Mouse (Mus musculus): Measurements from ENCODE around the gene Oxct2b. TPM values are rescaled to one million over a fixed set of nuclear protein-coding genes. Genes with fewer than 3 reads are reported as not detected.

Gene Oxct2b
- polyA plus RNA-seq (2014; fragmentation: Nextera tagmentation; extraction: Ambion mirVana): not detected in 2 replicates

DNA sequence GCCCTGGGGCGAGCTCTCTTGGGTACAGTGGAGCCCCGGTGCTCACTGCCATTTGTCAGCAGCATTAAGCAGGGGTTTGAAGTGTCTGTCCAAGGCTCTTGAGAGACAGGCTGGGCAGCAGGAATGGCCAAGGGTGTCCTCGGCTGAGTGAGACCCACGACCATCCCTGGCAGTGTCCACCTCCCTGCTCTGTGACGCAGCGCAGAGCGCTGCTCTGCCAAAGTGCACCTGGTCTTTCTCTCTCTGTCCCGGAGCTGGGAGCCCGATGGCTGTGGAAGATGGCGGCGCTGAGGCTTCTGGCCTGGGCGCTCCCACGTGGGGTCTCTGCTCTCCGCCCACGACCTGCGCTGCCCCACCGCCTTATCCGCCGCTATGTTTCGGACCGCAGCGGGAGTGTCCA is at the start of gene Oxct2b:
Gene Oxct2b, plus strand, starts transcription at position 256 of the 400 bp plus-strand sequence.
- Histone ChIP-seq H3K9me3 (ENCODE audit: control insufficient read depth, low read length) (no peaks in the 10 kb centered on the region), H3K36me3 (ENCODE audit: control insufficient read depth, insufficient read depth, low read length) (no peaks in the 10 kb centered on the region), H3K9ac (ENCODE audit: low read length) (no peak within 1 kb of the TSS), H3K27ac (replicated peaks in 1 of 2; ENCODE audit: control insufficient read depth in 1 of 2, insufficient read depth in 1 of 2, low read depth in 2 of 2, low read length in 2 of 2) (no peak within 1 kb of the TSS), H3K27me3 (ENCODE audit: control insufficient read depth, insufficient read depth, low read length) (peaks cover 15% of the 10 kb centered on the region), H3K4me1 (ENCODE audit: control insufficient read depth in 2 of 2, insufficient read depth in 2 of 2, low read length in 2 of 2) (peaks cover 0 to 2% of the 10 kb centered on the region in 2 experiments; a peak in 1 of 4 replicates), H3K4me3 (ENCODE audit: control insufficient read depth in 1 of 2, insufficient read depth in 1 of 2, low read depth in 1 of 2, low read length in 2 of 2) (peak within 1 kb of the TSS; percentile 35 to 43), H3K4me2 (ENCODE audit: low read length) (peak within 1 kb of the TSS; percentile 65)
- ATAC-seq (ENCODE audit: insufficient number of reproducible peaks, insufficient read depth, low FRiP score, low read depth): no peak
- WGBS: 6% methylated on average over 22 of the region's 22 CpGs

DNA sequence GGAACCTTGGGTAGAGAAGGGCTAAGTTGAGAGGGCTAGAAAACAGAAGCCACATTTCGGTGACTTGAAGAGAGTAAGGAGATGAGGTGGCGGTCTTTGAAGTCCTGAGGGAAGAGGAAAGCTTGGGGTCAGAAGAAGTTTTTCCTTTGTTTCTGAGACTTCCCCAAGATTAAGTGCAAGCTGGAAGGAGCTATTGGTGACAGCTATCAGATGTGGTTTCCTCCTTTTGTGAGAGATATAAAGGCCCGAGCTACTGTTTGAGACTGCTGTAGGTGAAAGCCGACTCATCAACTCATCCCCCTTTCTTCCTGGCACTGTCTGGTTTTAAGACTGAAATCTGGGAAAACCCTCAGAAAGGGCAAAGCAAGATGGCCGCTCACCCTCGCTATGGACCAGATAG is 47.4 kb upstream of the Oxct2b start:
- no peak overlapping the region for H3K4me2 ChIP-seq (ENCODE audit: low read length)
- no peak overlapping the region for H3K27ac ChIP-seq (replicated peaks in 1 of 2; ENCODE audit: control insufficient read depth in 1 of 2, insufficient read depth in 1 of 2, low read depth in 2 of 2, low read length in 2 of 2)
- H3K4me3 ChIP-seq (ENCODE audit: control insufficient read depth in 1 of 2, insufficient read depth in 1 of 2, low read depth in 1 of 2, low read length in 2 of 2): no peak overlapping the region
- H3K4me1 ChIP-seq (ENCODE audit: control insufficient read depth in 2 of 2, insufficient read depth in 2 of 2, low read length in 2 of 2): no peaks in the 10 kb centered on the region; a peak in 1 of 4 replicates
- H3K9me3 ChIP-seq (ENCODE audit: control insufficient read depth, low read length): no peaks in the 10 kb centered on the region
- no peaks in the 10 kb centered on the region for H3K36me3 ChIP-seq (ENCODE audit: control insufficient read depth, insufficient read depth, low read length)
- peaks cover 15% of the 10 kb centered on the region for H3K27me3 ChIP-seq (ENCODE audit: control insufficient read depth, insufficient read depth, low read length)
- 62% methylated on average over 6 of the region's 6 CpGs for WGBS
- ATAC-seq (ENCODE audit: insufficient number of reproducible peaks, insufficient read depth, low FRiP score, low read depth): no peak
- no peak overlapping the region for H3K9ac ChIP-seq (ENCODE audit: low read length)

DNA sequence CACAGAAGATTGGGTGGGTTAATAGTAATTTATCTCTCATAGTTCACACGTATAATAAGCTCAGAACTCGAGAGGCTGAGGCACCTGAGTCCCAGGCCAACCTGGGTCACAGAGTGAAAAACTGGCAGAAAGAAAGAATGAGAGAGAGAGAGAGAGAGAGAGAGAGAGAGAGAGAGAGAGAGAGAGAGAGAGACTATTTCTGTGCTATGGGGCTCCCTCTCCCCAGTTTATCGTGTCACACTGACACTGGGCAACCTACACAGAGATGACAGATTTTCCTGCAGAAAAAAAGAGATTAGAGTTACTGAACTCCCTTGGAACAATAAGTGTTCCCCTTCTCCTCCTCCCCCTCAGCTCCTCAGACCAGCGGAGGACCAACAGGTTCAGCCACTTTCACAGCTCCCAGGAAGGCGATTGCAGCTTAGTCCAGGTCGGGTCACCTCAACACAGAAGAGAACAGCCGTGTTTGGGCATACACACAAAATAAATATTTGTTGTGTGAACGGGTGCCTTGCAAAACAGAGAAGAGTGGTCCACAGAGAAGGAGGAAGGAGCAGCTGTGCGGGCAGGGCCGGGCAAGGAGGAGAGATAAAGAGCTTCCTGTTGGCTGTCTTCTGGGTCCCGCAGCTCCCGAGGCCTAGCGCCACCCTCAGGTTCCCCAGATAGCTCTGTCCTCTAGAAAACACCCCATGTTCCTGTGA is 44.6 kb upstream of the Oxct2b start:
- H3K9ac ChIP-seq (ENCODE audit: low read length): no peak overlapping the region
- H3K27ac ChIP-seq (replicated peaks in 1 of 2; ENCODE audit: control insufficient read depth in 1 of 2, insufficient read depth in 1 of 2, low read depth in 2 of 2, low read length in 2 of 2): no peak overlapping the region
- H3K4me2 ChIP-seq (ENCODE audit: low read length): peak overlapping the region; percentile 55
- no peak for ATAC-seq (ENCODE audit: insufficient number of reproducible peaks, insufficient read depth, low FRiP score, low read depth)
- peaks cover 23% of the 10 kb centered on the region for H3K27me3 ChIP-seq (ENCODE audit: control insufficient read depth, insufficient read depth, low read length)
- 0 out of 4 replicates have a peak overlapping the region, but pooled peaks of 1 of the 2 experiments have one; percentile 18 for H3K4me3 ChIP-seq (ENCODE audit: control insufficient read depth in 1 of 2, insufficient read depth in 1 of 2, low read depth in 1 of 2, low read length in 2 of 2)
- H3K9me3 ChIP-seq (ENCODE audit: control insufficient read depth, low read length): no peaks in the 10 kb centered on the region
- H3K4me1 ChIP-seq (ENCODE audit: control insufficient read depth in 2 of 2, insufficient read depth in 2 of 2, low read length in 2 of 2): no peaks in the 10 kb centered on the region; a peak in 1 of 4 replicates
- WGBS: 9% methylated on average over 13 of the region's 13 CpGs
- H3K36me3 ChIP-seq (ENCODE audit: control insufficient read depth, insufficient read depth, low read length): no peaks in the 10 kb centered on the region

DNA sequence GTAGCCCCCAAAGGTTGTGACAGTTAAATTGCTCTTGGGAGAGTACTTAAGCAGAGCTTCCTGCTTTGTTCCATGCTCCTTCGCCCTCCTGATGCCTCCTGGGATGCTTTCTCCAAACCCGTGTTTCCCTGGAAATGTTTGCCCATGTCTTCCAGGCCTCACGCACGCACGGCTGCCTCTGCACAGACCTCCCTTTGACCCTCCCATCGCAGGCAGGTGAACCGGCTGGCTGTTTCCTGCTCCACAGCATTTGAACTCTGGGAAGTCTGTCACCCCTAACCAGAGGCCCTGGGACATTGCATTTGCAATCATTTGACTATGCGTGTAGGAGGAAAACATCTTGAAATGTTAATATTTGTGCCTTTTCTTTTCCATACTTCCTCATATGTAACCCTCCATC is 39.1 kb upstream of the Oxct2b start:
- no peaks in the 10 kb centered on the region for H3K36me3 ChIP-seq (ENCODE audit: control insufficient read depth, insufficient read depth, low read length)
- H3K27me3 ChIP-seq (ENCODE audit: control insufficient read depth, insufficient read depth, low read length): peaks cover 27% of the 10 kb centered on the region
- H3K4me1 ChIP-seq (ENCODE audit: control insufficient read depth in 2 of 2, insufficient read depth in 2 of 2, low read length in 2 of 2): no peaks in the 10 kb centered on the region
- no peak overlapping the region for H3K4me3 ChIP-seq (ENCODE audit: control insufficient read depth in 1 of 2, insufficient read depth in 1 of 2, low read depth in 1 of 2, low read length in 2 of 2)
- H3K9ac ChIP-seq (ENCODE audit: low read length): no peak overlapping the region
- ATAC-seq (ENCODE audit: insufficient number of reproducible peaks, insufficient read depth, low FRiP score, low read depth): no peak
- 73% methylated on average over 8 of the region's 8 CpGs for WGBS
- H3K9me3 ChIP-seq (ENCODE audit: control insufficient read depth, low read length): peaks cover 3% of the 10 kb centered on the region; the same call in 1 of the 2 replicates
- no peak overlapping the region for H3K4me2 ChIP-seq (ENCODE audit: low read length)
- H3K27ac ChIP-seq (replicated peaks in 1 of 2; ENCODE audit: control insufficient read depth in 1 of 2, insufficient read depth in 1 of 2, low read depth in 2 of 2, low read length in 2 of 2): no peak overlapping the region

DNA sequence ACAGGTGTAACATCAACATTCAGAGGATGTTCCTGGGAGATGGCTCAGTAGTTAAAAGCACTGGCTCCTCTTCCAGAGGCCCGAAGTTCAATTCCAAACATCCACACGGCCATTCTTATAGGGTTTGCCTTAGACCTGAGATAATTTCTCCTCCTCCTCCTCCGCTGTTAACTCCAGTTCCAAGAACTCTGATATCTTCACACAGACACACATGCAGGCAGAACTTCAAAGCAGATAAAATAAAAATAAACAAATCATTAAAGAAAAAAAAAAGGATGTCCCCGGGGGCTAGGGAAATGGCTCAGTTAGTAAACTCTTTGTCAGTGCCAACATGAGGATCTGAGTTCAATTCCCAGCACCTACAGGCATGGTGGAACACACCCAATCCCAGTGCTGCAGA is 37.8 kb upstream of the Oxct2b start:
- Histone ChIP-seq H3K4me1 (ENCODE audit: control insufficient read depth in 2 of 2, insufficient read depth in 2 of 2, low read length in 2 of 2) (no peaks in the 10 kb centered on the region), H3K4me2 (ENCODE audit: low read length) (no peak overlapping the region), H3K27ac (replicated peaks in 1 of 2; ENCODE audit: control insufficient read depth in 1 of 2, insufficient read depth in 1 of 2, low read depth in 2 of 2, low read length in 2 of 2) (no peak overlapping the region), H3K9me3 (ENCODE audit: control insufficient read depth, low read length) (peaks cover 3% of the 10 kb centered on the region; the same call in 1 of the 2 replicates), H3K9ac (ENCODE audit: low read length) (no peak overlapping the region), H3K4me3 (ENCODE audit: control insufficient read depth in 1 of 2, insufficient read depth in 1 of 2, low read depth in 1 of 2, low read length in 2 of 2) (no peak overlapping the region), H3K27me3 (ENCODE audit: control insufficient read depth, insufficient read depth, low read length) (peaks cover 27% of the 10 kb centered on the region), H3K36me3 (ENCODE audit: control insufficient read depth, insufficient read depth, low read length) (no peaks in the 10 kb centered on the region)
- no peak for ATAC-seq (ENCODE audit: insufficient number of reproducible peaks, insufficient read depth, low FRiP score, low read depth)
- WGBS: 69% methylated on average over 4 of the region's 4 CpGs

DNA sequence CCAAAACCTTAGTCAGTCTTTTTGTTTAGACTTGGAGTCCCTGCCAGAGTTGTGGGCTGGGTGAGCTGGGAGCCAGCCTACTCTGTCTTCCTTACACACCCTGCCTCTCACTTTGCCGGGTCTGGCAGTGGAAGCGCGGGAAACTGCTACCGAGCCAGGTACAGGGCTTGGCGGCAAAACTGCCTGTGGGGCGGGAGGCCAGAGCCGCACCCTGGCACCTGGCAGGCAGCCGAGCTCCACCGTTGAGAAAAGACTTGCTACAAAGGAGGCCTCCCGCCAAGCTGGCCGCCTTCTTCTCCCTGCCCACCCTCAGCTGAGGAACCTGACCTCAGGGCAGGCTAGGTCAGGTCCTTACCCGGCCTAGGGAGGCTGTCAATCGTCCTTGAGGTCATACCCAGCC is 35.3 kb upstream of the Oxct2b start:
- ATAC-seq (ENCODE audit: insufficient number of reproducible peaks, insufficient read depth, low FRiP score, low read depth): no peak
- WGBS: 59% methylated on average over 13 of the region's 13 CpGs
- H3K9me3 ChIP-seq (ENCODE audit: control insufficient read depth, low read length): peaks cover 3% of the 10 kb centered on the region; the same call in 1 of the 2 replicates
- H3K9ac ChIP-seq (ENCODE audit: low read length): no peak overlapping the region
- no peak overlapping the region for H3K4me2 ChIP-seq (ENCODE audit: low read length)
- no peaks in the 10 kb centered on the region for H3K36me3 ChIP-seq (ENCODE audit: control insufficient read depth, insufficient read depth, low read length)
- H3K4me3 ChIP-seq (ENCODE audit: control insufficient read depth in 1 of 2, insufficient read depth in 1 of 2, low read depth in 1 of 2, low read length in 2 of 2): no peak overlapping the region
- no peaks in the 10 kb centered on the region for H3K4me1 ChIP-seq (ENCODE audit: control insufficient read depth in 2 of 2, insufficient read depth in 2 of 2, low read length in 2 of 2)
- H3K27me3 ChIP-seq (ENCODE audit: control insufficient read depth, insufficient read depth, low read length): peaks cover 15% of the 10 kb centered on the region
- no peak overlapping the region for H3K27ac ChIP-seq (replicated peaks in 1 of 2; ENCODE audit: control insufficient read depth in 1 of 2, insufficient read depth in 1 of 2, low read depth in 2 of 2, low read length in 2 of 2)

DNA sequence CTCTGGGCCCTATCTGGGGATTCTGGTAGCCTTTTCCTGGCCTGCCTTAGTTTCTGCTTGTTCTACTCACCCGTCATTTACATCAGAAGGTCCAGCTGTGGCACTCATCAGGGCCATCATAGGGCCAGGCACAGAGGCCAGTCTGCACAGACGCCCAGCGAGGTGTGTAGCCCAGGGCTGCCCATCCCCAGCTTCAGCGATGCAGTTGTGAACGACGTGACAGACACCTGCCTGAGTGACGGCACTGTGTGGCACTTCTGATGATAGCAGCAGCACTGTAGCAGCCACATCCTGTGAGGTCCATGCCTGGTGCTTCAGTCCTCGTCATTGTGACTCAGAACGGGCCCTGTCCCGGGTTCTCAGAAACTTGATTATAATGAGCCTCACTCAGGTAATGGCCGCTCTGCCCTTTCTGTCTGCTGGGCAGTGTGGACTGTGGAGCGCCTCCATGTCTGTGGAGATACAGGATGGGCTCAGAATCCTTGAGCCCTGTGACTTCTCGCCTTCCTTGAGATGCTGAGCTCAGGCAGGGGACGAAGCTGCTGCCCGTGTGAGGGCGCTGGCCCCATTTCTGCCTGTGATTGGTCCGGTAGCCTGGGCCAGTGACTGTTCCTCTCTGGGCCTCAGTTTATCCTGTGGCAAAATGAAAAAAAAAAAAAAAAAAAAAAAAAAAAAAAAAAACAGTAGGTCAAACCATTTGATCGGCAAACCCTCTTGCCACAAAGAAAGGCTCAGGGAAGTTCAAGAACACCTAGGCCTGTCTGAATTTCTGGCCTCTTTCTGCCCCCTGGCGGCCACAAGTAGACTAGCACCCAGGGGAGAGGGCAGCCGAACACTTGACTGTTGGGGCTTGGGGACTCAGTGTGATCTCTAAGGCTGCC is 33.5 kb upstream of the Oxct2b start:
- no peak for ATAC-seq (ENCODE audit: insufficient number of reproducible peaks, insufficient read depth, low FRiP score, low read depth)
- H3K4me2 ChIP-seq (ENCODE audit: low read length): no peak overlapping the region

More for the DNA sequence above, 33.5 kb upstream of the Oxct2b start:
- Histone ChIP-seq H3K4me1 (ENCODE audit: control insufficient read depth in 2 of 2, insufficient read depth in 2 of 2, low read length in 2 of 2) (no peaks in the 10 kb centered on the region), H3K27ac (replicated peaks in 1 of 2; ENCODE audit: control insufficient read depth in 1 of 2, insufficient read depth in 1 of 2, low read depth in 2 of 2, low read length in 2 of 2) (no peak overlapping the region), H3K4me3 (ENCODE audit: control insufficient read depth in 1 of 2, insufficient read depth in 1 of 2, low read depth in 1 of 2, low read length in 2 of 2) (no peak overlapping the region), H3K27me3 (ENCODE audit: control insufficient read depth, insufficient read depth, low read length) (peaks cover 15% of the 10 kb centered on the region), H3K9ac (ENCODE audit: low read length) (no peak overlapping the region), H3K9me3 (ENCODE audit: control insufficient read depth, low read length) (peaks cover 2% of the 10 kb centered on the region), H3K36me3 (ENCODE audit: control insufficient read depth, insufficient read depth, low read length) (no peaks in the 10 kb centered on the region)
- WGBS: 70% methylated on average over 20 of the region's 20 CpGs
